Mouse (Mus musculus) forelimb bud, embryonic 11.5 days (tissue): ENCODE measurements around the gene Vps53.

Experiments
- DNase-seq: peaks from one replicate; pipeline ENCODE4 v3.0.0-alpha.2; 2012; ENCODE audit warnings: low read depth, low spot score

The Vps53 gene

GRCm38 (mm10) chr11:76168976-76169375 lies 10.5 kb downstream of the Vps53 start:
- no peak for DNase-seq

- peak; percentile 74 for DNase-seq
These were observed 12.2 kb downstream of the Vps53 start for GRCm38 (mm10) chr11:76167079-76167765.

- DNase-seq: no peak
These were observed 12.8 kb downstream of the Vps53 start for GRCm38 (mm10) chr11:76166657-76167056.

GRCm38 (mm10) chr11:76160251-76160650 lies 19.2 kb downstream of the Vps53 start:
- DNase-seq: peak; percentile 16

GRCm38 (mm10) chr11:76158375-76158774 lies 21.1 kb downstream of the Vps53 start:
- DNase-seq: no peak

GRCm38 (mm10) chr11:76154861-76155260 lies 24.6 kb downstream of the Vps53 start:
- DNase-seq: no peak

- no peak for DNase-seq
These were observed 25.2 kb downstream of the Vps53 start for GRCm38 (mm10) chr11:76154200-76154599.

GRCm38 (mm10) chr11:76153236-76153951 lies 26.1 kb downstream of the Vps53 start:
- no peak for DNase-seq

GRCm38 (mm10) chr11:76150980-76151379 lies 28.5 kb downstream of the Vps53 start:
- DNase-seq: no peak

GRCm38 (mm10) chr11:76148055-76149008 lies 31.1 kb downstream of the Vps53 start:
- no peak for DNase-seq

GRCm38 (mm10) chr11:76146187-76147010 lies 33.0 kb downstream of the Vps53 start:
- no peak for DNase-seq

GRCm38 (mm10) chr11:76145169-76145568 lies 34.3 kb downstream of the Vps53 start:
- DNase-seq: no peak

- DNase-seq: no peak
These were observed 35.1 kb downstream of the Vps53 start for GRCm38 (mm10) chr11:76144386-76144785.

GRCm38 (mm10) chr11:76137996-76138395 lies 41.5 kb downstream of the Vps53 start:
- no peak for DNase-seq

GRCm38 (mm10) chr11:76135641-76136437 lies 43.6 kb downstream of the Vps53 start:
- DNase-seq: no peak

GRCm38 (mm10) chr11:76130859-76131258 lies 48.6 kb downstream of the Vps53 start:
- DNase-seq: no peak

- peak; percentile 25 for DNase-seq
These were observed 54.1 kb downstream of the Vps53 start for GRCm38 (mm10) chr11:76125386-76125785.

- DNase-seq: no peak
These were observed 55.9 kb downstream of the Vps53 start for GRCm38 (mm10) chr11:76123517-76123916.

GRCm38 (mm10) chr11:76122571-76122970 lies 56.9 kb downstream of the Vps53 start:
- no peak for DNase-seq

- no peak for DNase-seq
These were observed 58.4 kb downstream of the Vps53 start for GRCm38 (mm10) chr11:76121086-76121485.
